Mouse (Mus musculus): ENCODE data around the gene Apoo. TPM values are rescaled to one million over a fixed set of nuclear protein-coding genes. Genes with fewer than 3 reads are reported as not detected.
"Not testable (repeated sequence)": the region's sequence is repeated elsewhere in the genome, so short reads cannot be mapped to it uniquely, and the experiment has no call there.

The Apoo gene
- polyA plus RNA-seq, 1 experiment from 2014 or later, result 127 TPM

DNA sequence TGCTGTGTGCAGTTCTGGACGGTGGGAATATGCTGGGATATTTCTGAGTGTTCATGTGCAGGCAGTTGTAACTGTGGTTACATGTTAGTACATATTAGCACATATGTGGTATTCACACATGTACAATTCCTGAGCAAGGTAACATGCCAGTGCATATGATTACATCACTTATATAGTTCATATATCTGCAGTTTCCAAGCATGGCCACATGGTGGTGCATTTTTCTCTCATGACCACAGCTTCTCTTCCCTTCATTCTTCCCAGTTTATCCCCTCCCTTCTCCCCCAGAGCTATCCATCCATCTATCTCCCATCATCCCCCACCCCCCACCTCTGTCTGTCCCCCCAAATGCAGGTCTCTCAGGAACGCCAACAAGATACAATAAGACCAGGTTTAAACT, 53.3 kb downstream of the Apoo start:
- Histone ChIP-seq H3K36me3 (ENCODE audit: control insufficient read depth, insufficient read depth, low read length) (peaks cover 9% of the 10 kb centered on the region; the same call in 1 of the 2 replicates), H3K4me3 (replicated peaks; ENCODE audit: low read depth, low read length) (no peak overlapping the region), H3K9me3 (ENCODE audit: control insufficient read depth, low read length) (no peaks in the 10 kb centered on the region), H3K9ac (replicated peaks; ENCODE audit: low read length) (no peak overlapping the region), H3K4me1 (ENCODE audit: control insufficient read depth, insufficient read depth, low read length) (no peaks in the 10 kb centered on the region), H3K27ac (replicated peaks; ENCODE audit: low read depth, low read length) (no peak overlapping the region), H3K27me3 (ENCODE audit: control insufficient read depth, insufficient read depth, low read length) (peaks cover 3% of the 10 kb centered on the region; the same call in 1 of the 2 replicates), H3K4me2 (ENCODE audit: low read length) (no peak overlapping the region)
- ATAC-seq (ENCODE audit: low FRiP score, low TSS enrichment) (no peak), DNase-seq (peak; percentile 19)
- WGBS, result 89% methylated on average over 2 of the region's 2 CpGs

- no peak overlapping the region for H3K9ac ChIP-seq (replicated peaks; ENCODE audit: low read length)
- H3K27me3 ChIP-seq (ENCODE audit: control insufficient read depth, insufficient read depth, low read length), result peaks cover 11% of the 10 kb centered on the region; the same call in 1 of the 2 replicates
- ATAC-seq (ENCODE audit: low FRiP score, low TSS enrichment), result peak; percentile 58
- WGBS, result 51% methylated on average over 9 of the region's 9 CpGs
- no peak overlapping the region for H3K4me3 ChIP-seq (replicated peaks; ENCODE audit: low read depth, low read length)
- H3K36me3 ChIP-seq (ENCODE audit: control insufficient read depth, insufficient read depth, low read length), result no peaks in the 10 kb centered on the region
- no peaks in the 10 kb centered on the region for H3K9me3 ChIP-seq (ENCODE audit: control insufficient read depth, low read length)
- no peaks in the 10 kb centered on the region for H3K4me1 ChIP-seq (ENCODE audit: control insufficient read depth, insufficient read depth, low read length)
- H3K27ac ChIP-seq (replicated peaks; ENCODE audit: low read depth, low read length), result 0 out of 2 replicates have a peak overlapping the region, but pooled peaks have one; percentile 26
- no peak overlapping the region for H3K4me2 ChIP-seq (ENCODE audit: low read length)
- peak; percentile 80 for DNase-seq
Observed at GRCm38 (mm10) chrX:94431548-94432375, 64.8 kb downstream of the Apoo start.

- no CpG with 5 or more reads among the region's 3 CpGs for whole genome bisulfite sequencing
- not testable (repeated sequence) for DNase-seq; H3K27me3 ChIP-seq (ENCODE audit: control insufficient read depth, insufficient read depth, low read length); ATAC-seq (ENCODE audit: low FRiP score, low TSS enrichment); H3K4me2 ChIP-seq (ENCODE audit: low read length); H3K9me3 ChIP-seq (ENCODE audit: control insufficient read depth, low read length); H3K27ac ChIP-seq (replicated peaks; ENCODE audit: low read depth, low read length); H3K9ac ChIP-seq (replicated peaks; ENCODE audit: low read length); H3K36me3 ChIP-seq (ENCODE audit: control insufficient read depth, insufficient read depth, low read length); H3K4me1 ChIP-seq (ENCODE audit: control insufficient read depth, insufficient read depth, low read length); H3K4me3 ChIP-seq (replicated peaks; ENCODE audit: low read depth, low read length)
Observed at GRCm38 (mm10) chrX:94445427-94445826, 78.5 kb downstream of the Apoo start.

DNA sequence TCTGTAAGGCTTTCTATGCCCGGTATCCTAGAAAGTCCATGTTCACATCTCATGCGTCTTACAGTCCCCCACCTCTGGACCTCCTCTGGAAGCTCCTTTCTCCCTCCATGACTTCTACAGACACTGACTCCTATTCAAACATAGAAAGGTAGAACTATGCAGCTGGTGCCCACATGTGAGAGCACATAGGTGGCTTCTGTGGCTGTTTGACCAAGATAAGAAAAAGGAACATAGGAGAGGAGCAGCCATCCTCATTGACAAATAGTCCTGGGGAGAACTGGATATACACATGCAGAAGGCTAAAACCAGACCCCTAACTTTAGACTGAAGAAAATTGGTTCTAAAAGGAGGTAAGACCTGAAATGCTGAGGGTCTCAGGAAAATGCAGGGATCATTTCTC, 79.1 kb downstream of the Apoo start:
- not testable (repeated sequence) for H3K27ac ChIP-seq (replicated peaks; ENCODE audit: low read depth, low read length); H3K9ac ChIP-seq (replicated peaks; ENCODE audit: low read length)
- 100% methylated on average over 2 of the region's 2 CpGs for WGBS

DNA sequence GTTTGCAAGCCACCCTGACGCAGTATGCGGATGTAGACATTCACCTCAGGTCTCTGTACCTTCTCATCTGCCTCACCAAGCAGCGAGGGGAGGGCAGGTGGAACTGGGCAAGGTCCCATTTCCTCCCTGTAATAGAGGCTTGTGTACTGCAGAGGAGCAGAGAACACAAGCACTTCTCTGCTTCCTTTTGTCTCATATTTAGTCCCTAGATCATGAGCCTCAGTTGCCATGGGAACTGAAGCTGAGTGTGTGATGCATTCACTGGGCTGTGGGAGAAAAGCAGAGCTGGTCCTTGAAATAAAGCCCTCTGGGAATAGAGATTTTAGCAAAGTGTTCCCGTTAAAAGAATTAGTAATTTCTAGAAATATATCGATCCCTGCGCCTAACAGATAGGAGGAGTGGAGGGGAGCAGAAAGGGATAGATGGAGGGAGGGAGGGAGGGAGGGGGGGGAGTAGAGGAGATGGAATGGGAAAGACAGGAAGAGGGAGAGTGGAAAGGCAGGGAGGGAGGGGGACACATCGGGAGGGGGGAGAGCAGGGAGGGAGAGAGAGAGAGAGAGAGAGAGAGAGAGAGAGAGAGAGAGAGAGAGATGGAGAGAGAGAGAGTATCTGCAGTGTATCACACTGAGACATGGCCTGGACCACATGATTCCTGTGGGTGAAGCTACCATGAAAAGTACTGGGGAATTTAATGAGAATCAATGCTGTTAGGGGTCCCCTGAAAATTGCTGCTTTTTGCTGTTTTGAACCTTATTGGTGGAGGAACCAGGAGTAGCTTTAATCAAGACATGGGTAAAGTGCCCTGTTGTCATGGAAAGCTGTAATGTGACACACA, 83.3 kb downstream of the Apoo start:
- H3K36me3 ChIP-seq (ENCODE audit: control insufficient read depth, insufficient read depth, low read length); H3K4me2 ChIP-seq (ENCODE audit: low read length); H3K9me3 ChIP-seq (ENCODE audit: control insufficient read depth, low read length); DNase-seq; H3K4me3 ChIP-seq (replicated peaks; ENCODE audit: low read depth, low read length); H3K9ac ChIP-seq (replicated peaks; ENCODE audit: low read length); H3K27me3 ChIP-seq (ENCODE audit: control insufficient read depth, insufficient read depth, low read length); H3K4me1 ChIP-seq (ENCODE audit: control insufficient read depth, insufficient read depth, low read length); H3K27ac ChIP-seq (replicated peaks; ENCODE audit: low read depth, low read length): not testable (repeated sequence)
- WGBS, result no CpG with 5 or more reads among the region's 7 CpGs
- ATAC-seq (ENCODE audit: low FRiP score, low TSS enrichment), result peak; percentile 90

More for the DNA sequence above, 79.1 kb downstream of the Apoo start:
- ATAC-seq (ENCODE audit: low FRiP score, low TSS enrichment); H3K4me3 ChIP-seq (replicated peaks; ENCODE audit: low read depth, low read length); H3K27me3 ChIP-seq (ENCODE audit: control insufficient read depth, insufficient read depth, low read length); H3K4me1 ChIP-seq (ENCODE audit: control insufficient read depth, insufficient read depth, low read length); H3K36me3 ChIP-seq (ENCODE audit: control insufficient read depth, insufficient read depth, low read length); H3K4me2 ChIP-seq (ENCODE audit: low read length); DNase-seq; H3K9me3 ChIP-seq (ENCODE audit: control insufficient read depth, low read length): not testable (repeated sequence)

GRCm38 (mm10) chrX:94459346-94459745, 92.4 kb downstream of the Apoo start:
- Histone ChIP-seq H3K27me3 (ENCODE audit: control insufficient read depth, insufficient read depth, low read length) (no peaks in the 10 kb centered on the region), H3K9ac (replicated peaks; ENCODE audit: low read length) (no peak overlapping the region), H3K9me3 (ENCODE audit: control insufficient read depth, low read length) (no peaks in the 10 kb centered on the region), H3K36me3 (ENCODE audit: control insufficient read depth, insufficient read depth, low read length) (no peaks in the 10 kb centered on the region), H3K4me1 (ENCODE audit: control insufficient read depth, insufficient read depth, low read length) (no peaks in the 10 kb centered on the region), H3K27ac (replicated peaks; ENCODE audit: low read depth, low read length) (no peak overlapping the region), H3K4me2 (ENCODE audit: low read length) (no peak overlapping the region), H3K4me3 (replicated peaks; ENCODE audit: low read depth, low read length) (no peak overlapping the region)
- WGBS, result 70% methylated on average over 4 of the region's 4 CpGs
- ATAC-seq (ENCODE audit: low FRiP score, low TSS enrichment), result no peak
- DNase-seq, result peak; percentile 0

DNA sequence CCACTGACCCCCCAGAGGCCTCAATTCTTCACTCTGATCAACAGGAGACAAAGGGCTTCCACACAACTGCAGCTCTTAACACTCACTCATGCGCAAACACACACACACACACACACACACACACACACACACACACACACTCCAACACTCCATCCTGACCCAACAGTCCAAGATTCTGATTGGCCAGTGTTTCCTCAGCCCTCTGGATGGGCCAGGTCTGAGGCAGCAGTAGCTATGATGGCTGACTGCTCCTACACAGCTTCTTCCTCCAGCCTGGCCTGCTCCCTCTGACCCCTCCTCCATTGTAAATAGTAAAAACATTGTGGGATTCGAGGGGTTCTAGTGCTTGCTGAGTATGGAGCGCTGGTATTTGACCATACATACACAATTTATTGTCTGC, 94.6 kb downstream of the Apoo start:
- H3K4me2 ChIP-seq (ENCODE audit: low read length), result not testable (repeated sequence)

DNA sequence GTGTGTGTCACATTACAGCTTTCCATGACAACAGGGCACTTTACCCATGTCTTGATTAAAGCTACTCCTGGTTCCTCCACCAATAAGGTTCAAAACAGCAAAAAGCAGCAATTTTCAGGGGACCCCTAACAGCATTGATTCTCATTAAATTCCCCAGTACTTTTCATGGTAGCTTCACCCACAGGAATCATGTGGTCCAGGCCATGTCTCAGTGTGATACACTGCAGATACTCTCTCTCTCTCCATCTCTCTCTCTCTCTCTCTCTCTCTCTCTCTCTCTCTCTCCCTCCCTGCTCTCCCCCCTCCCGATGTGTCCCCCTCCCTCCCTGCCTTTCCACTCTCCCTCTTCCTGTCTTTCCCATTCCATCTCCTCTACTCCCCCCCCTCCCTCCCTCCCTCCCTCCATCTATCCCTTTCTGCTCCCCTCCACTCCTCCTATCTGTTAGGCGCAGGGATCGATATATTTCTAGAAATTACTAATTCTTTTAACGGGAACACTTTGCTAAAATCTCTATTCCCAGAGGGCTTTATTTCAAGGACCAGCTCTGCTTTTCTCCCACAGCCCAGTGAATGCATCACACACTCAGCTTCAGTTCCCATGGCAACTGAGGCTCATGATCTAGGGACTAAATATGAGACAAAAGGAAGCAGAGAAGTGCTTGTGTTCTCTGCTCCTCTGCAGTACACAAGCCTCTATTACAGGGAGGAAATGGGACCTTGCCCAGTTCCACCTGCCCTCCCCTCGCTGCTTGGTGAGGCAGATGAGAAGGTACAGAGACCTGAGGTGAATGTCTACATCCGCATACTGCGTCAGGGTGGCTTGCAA, 95.9 kb downstream of the Apoo start:
- H3K36me3 ChIP-seq (ENCODE audit: control insufficient read depth, insufficient read depth, low read length); H3K4me2 ChIP-seq (ENCODE audit: low read length); H3K4me3 ChIP-seq (replicated peaks; ENCODE audit: low read depth, low read length); DNase-seq; H3K27me3 ChIP-seq (ENCODE audit: control insufficient read depth, insufficient read depth, low read length); H3K4me1 ChIP-seq (ENCODE audit: control insufficient read depth, insufficient read depth, low read length); H3K9ac ChIP-seq (replicated peaks; ENCODE audit: low read length); H3K9me3 ChIP-seq (ENCODE audit: control insufficient read depth, low read length); H3K27ac ChIP-seq (replicated peaks; ENCODE audit: low read depth, low read length): not testable (repeated sequence)
- no CpG with 5 or more reads among the region's 7 CpGs for WGBS
- ATAC-seq (ENCODE audit: low FRiP score, low TSS enrichment), result peak; percentile 77

More for the DNA sequence above, 94.6 kb downstream of the Apoo start:
- DNase-seq; H3K36me3 ChIP-seq (ENCODE audit: control insufficient read depth, insufficient read depth, low read length); H3K9ac ChIP-seq (replicated peaks; ENCODE audit: low read length); H3K4me1 ChIP-seq (ENCODE audit: control insufficient read depth, insufficient read depth, low read length); H3K4me3 ChIP-seq (replicated peaks; ENCODE audit: low read depth, low read length); H3K9me3 ChIP-seq (ENCODE audit: control insufficient read depth, low read length); H3K27me3 ChIP-seq (ENCODE audit: control insufficient read depth, insufficient read depth, low read length); ATAC-seq (ENCODE audit: low FRiP score, low TSS enrichment); H3K27ac ChIP-seq (replicated peaks; ENCODE audit: low read depth, low read length): not testable (repeated sequence)
- WGBS, result 100% methylated on average over 1 of the region's 3 CpGs
